Mouse (Mus musculus) neural tube, embryonic 13.5 days (tissue): ENCODE data around the gene Peak1. TPM values are rescaled to one million over a fixed set of nuclear protein-coding genes. Genes with fewer than 3 reads are reported as not detected.
"Not testable (repeated sequence)": the region's sequence is repeated elsewhere in the genome, so short reads cannot be mapped to it uniquely, and the experiment has no call there.

ENCODE experiments used
- ATAC-seq: fragments of 200-750 bp; cut with Nextera tagmentation; 2 replicates; pipeline ENCODE4 v1.8.0; 2017; ENCODE audit warnings: low read depth, mild to moderate bottlenecking, moderate TSS enrichment, moderate library complexity
- H3K27ac ChIP-seq: fragments of 300-500 bp; sonication (generic); replicated peaks from 2 replicates; pipeline ENCODE4 v1.5.1; 2015; ENCODE audit warnings: moderate library complexity, mild to moderate bottlenecking, inconsistent platforms
- H3K27me3 ChIP-seq: fragments of 300-500 bp; sonication (generic); 2 replicates; pipeline ENCODE4 v1.6.1; 2015; ENCODE audit warnings: mild to moderate bottlenecking, inconsistent platforms
- H3K36me3 ChIP-seq: fragments of 300-500 bp; sonication (generic); 2 replicates; pipeline ENCODE4 v1.6.1; 2015; ENCODE audit warnings: mild to moderate bottlenecking, inconsistent platforms
- H3K4me1 ChIP-seq: fragments of 300-500 bp; sonication (generic); replicated peaks from 2 replicates; pipeline ENCODE4 v1.6.1; 2015; ENCODE audit warnings: inconsistent platforms
- H3K4me2 ChIP-seq: fragments of 300-500 bp; sonication (generic); 2 replicates; pipeline ENCODE4 v1.6.1; 2015; ENCODE audit warnings: inconsistent platforms, mild to moderate bottlenecking, moderate library complexity
- H3K4me3 ChIP-seq: fragments of 300-500 bp; sonication (generic); 2 replicates; pipeline ENCODE4 v1.5.1; 2015; ENCODE audit warnings: mild to moderate bottlenecking, inconsistent platforms
- H3K9ac ChIP-seq: fragments of 300-500 bp; sonication (generic); 2 replicates; pipeline ENCODE4 v1.6.1; 2015; ENCODE audit warnings: moderate library complexity, mild to moderate bottlenecking, inconsistent platforms
- H3K9me3 ChIP-seq: fragments of 300-500 bp; sonication (generic); 2 replicates; pipeline ENCODE4 v1.6.1; 2016; ENCODE audit warnings: inconsistent platforms
- WGBS: fragments of 180-500 bp; shearing (Covaris S2); methylation state at CpG from one replicate; pipeline ENCODE4 v1.1.7; 2015; 5-methylcytosine and 5-hydroxymethylcytosine counted together
- polyA plus RNA-seq: library from polyadenylated mRNA; unstranded; fragments of >200 nt; fragmentation: Nextera tagmentation; extraction: Ambion mirVana; gene quantifications from 2 replicates; pipeline ENCODE4 v1.2.1, GENCODE M21; 2015

The Peak1 gene
- polyA plus RNA-seq, 1 experiment from 2014 or later = 6.9 TPM

DNA sequence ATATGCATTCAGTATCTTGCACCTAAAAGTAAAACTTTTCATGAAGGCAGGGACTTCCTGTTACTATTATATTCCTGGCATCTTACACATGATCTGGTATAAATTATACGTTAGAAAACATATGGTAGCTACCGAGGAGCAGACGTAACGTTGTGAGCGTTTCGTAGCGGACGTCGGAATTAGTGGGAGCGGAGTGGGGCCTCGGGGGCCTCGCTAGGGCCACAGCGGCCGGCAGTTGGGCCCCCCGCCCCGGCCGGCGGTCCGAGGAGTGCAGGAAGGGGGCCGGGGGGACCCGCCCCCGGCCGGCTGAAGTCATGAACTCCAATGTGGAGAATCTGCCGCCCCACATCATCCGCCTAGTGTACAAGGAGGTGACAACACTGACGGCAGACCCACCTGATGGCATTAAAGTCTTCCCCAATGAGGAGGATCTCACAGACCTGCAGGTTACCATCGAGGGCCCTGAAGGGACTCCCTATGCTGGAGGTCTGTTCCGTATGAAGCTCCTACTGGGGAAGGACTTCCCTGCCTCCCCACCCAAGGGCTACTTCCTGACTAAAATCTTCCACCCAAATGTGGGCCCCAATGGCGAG, 19.5 kb upstream of the Peak1 start:
- not testable (repeated sequence) for H3K27ac ChIP-seq, H3K27me3 ChIP-seq, H3K4me2 ChIP-seq, H3K9me3 ChIP-seq, H3K4me1 ChIP-seq, H3K36me3 ChIP-seq, H3K4me3 ChIP-seq, H3K9ac ChIP-seq
- 95% methylated on average over 28 of the region's 29 CpGs for WGBS
- ATAC-seq = peak; percentile 61; the same call in 1 of the 2 replicates

DNA sequence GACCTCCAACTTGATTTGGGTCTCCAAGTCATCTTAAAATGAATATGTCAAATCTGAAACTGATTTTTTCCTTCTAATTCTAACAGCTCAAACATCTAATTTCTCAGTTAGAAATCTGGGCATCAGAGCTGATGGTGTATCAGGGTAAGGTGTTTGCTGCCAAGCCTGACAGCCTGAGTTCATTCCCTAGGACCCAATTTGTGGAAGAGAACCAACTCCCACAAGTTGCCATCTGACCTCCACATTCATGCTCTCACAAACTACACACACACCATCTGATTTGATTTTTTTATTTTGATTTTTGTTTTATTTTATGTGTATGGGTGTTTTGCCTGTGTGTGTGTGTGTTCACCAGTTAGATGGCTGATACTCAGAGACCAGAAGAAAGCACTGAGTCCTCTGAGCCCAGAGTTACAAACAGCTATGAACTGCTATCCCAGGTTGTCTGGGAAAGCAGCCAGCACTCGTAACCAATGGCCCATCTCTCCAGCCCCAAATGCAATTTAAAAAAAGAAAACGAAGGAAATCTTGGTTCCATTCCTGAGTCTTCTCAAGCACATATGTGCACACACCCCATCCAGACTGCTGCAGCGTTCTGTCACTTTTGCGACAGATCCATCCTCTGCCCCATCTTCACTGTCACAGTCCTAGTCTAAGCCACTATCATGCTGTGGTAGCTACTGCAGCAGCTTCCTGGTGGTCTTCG, 18.1 kb upstream of the Peak1 start:
- WGBS = 79% methylated on average over 5 of the region's 5 CpGs
- no peak overlapping the region for H3K9ac ChIP-seq
- ATAC-seq = no peak

GRCm38 (mm10) chr9:56424861-56425260, 7.0 kb upstream of the Peak1 start:
- H3K4me2 ChIP-seq = no peak overlapping the region
- no peak overlapping the region for H3K9ac ChIP-seq
- H3K27ac ChIP-seq = no peak overlapping the region
- WGBS = 87% methylated on average over 4 of the region's 4 CpGs
- no peak for ATAC-seq
- H3K4me1 ChIP-seq = peaks cover 39% of the 10 kb centered on the region
- H3K9me3 ChIP-seq = no peaks in the 10 kb centered on the region
- no peaks in the 10 kb centered on the region for H3K27me3 ChIP-seq
- H3K36me3 ChIP-seq = no peaks in the 10 kb centered on the region
- H3K4me3 ChIP-seq = no peak overlapping the region

More for the DNA sequence above, 18.1 kb upstream of the Peak1 start:
- Histone ChIP-seq H3K4me3 (no peak overlapping the region), H3K9me3 (no peaks in the 10 kb centered on the region), H3K36me3 (no peaks in the 10 kb centered on the region), H3K4me1 (no peaks in the 10 kb centered on the region), H3K27ac (no peak overlapping the region), H3K27me3 (no peaks in the 10 kb centered on the region), H3K4me2 (no peak overlapping the region)

DNA sequence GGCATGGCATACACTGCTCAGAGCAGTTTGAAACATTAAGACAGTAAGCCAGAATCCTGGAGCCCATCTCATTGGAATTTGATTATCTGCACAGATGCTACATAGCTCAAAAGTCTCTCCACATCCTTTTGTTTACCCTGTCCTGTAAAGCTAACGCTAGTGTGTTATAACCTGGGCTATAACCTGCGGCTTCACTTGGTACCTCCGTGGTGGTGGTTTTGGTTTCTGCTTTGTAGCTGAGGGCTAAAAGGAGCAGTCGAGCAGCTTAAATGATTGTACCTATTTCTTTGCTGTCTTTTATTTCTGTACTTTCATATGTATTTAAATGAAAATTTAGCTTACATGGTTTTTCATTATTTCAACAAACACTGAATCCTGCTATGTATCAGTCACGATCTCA, 4.1 kb upstream of the Peak1 start:
- Histone ChIP-seq H3K4me2 (no peak overlapping the region), H3K4me3 (no peak overlapping the region), H3K27ac (no peak overlapping the region), H3K9me3 (no peaks in the 10 kb centered on the region), H3K4me1 (peaks cover 50% of the 10 kb centered on the region), H3K36me3 (no peaks in the 10 kb centered on the region), H3K27me3 (no peaks in the 10 kb centered on the region), H3K9ac (no peak overlapping the region)
- no peak for ATAC-seq
- WGBS = 80% methylated on average over 5 of the region's 5 CpGs

DNA sequence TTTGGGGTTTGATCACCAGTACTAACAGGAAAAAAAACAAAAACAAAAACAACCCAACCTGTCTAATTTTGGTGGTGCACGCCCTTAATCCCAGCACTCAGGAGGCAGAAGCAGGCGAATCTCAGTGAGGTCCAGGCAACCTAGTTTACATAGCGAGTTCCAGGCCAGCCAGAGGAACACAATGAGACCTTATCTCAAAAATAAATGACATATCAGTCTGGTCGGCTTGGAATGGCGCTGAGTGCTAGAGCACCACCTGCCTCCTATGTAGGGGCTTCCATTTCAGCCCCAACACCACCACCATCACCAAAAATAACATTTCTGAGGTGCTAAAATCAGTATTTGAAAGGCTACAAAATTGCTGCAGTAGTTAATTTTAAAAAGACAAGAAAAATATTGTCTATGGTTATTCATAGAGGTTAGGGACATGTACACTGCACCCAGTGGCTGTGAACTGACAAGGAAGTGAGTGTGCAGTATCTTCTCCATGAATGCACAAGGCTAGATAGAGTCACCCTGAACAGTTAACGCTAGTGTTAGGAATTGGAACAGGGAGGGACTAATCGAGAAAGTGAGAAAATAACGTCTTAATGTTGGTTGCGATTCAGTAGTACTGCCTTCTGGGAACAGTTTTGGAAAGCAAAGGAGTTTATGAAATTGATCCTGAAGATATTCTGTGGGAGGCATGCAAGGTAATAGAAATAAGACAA, 3.2 kb upstream of the Peak1 start:
- no peaks in the 10 kb centered on the region for H3K27me3 ChIP-seq
- no peak overlapping the region for H3K9ac ChIP-seq
- H3K4me1 ChIP-seq = peaks cover 60% of the 10 kb centered on the region
- H3K36me3 ChIP-seq = no peaks in the 10 kb centered on the region
- H3K4me2 ChIP-seq = peak overlapping the region; percentile 9; the same call in 1 of the 2 replicates
- 86% methylated on average over 9 of the region's 9 CpGs for WGBS
- H3K9me3 ChIP-seq = no peaks in the 10 kb centered on the region
- ATAC-seq = no peak
- no peak overlapping the region for H3K4me3 ChIP-seq
- H3K27ac ChIP-seq = no peak overlapping the region

- Histone ChIP-seq H3K27me3 (no peaks in the 10 kb centered on the region), H3K9ac (peak overlapping the region; percentile 50), H3K9me3 (no peaks in the 10 kb centered on the region), H3K27ac (no peak overlapping the region), H3K4me3 (no peak overlapping the region), H3K36me3 (no peaks in the 10 kb centered on the region), H3K4me2 (peak overlapping the region; percentile 78), H3K4me1 (peaks cover 66% of the 10 kb centered on the region)
- ATAC-seq = no peak
- WGBS = 100% methylated on average over 1 of the region's 1 CpGs
These were observed 2.4 kb upstream of the Peak1 start for GRCm38 (mm10) chr9:56420236-56420635.

DNA sequence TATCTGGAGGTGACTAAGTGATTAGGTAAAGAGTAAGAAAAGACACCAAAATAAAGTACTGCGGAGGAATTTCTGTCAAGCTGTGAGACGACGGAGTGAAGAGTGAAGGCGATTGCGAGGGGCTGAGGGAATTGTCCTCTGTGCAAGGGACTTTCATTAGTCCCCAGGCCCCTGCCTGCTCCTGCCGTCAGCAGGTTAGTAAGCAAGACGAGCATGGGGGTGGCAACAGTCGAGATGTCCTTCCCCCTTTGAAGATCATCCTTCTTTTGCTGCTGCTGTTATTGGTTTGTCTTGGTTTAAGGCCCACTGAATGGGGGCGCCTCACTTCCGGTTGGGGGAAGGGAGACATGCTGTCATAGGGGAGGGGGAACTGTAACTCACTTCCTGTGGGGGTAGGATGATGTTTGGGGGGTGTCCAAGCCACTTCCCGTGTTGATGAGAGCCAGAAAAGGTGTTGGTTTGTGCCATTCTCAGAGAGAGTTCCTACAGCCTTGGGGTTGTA, 922 bp upstream of the Peak1 start:
- Histone ChIP-seq H3K27ac (peak overlapping the region; percentile 97), H3K9ac (peak overlapping the region; percentile 79), H3K27me3 (no peaks in the 10 kb centered on the region), H3K4me3 (peak overlapping the region; percentile 69), H3K4me2 (peak overlapping the region; percentile 78), H3K36me3 (no peaks in the 10 kb centered on the region), H3K9me3 (no peaks in the 10 kb centered on the region), H3K4me1 (peaks cover 64% of the 10 kb centered on the region)
- under 1% methylated on average over 11 of the region's 11 CpGs for WGBS
- ATAC-seq = peak; percentile 54

DNA sequence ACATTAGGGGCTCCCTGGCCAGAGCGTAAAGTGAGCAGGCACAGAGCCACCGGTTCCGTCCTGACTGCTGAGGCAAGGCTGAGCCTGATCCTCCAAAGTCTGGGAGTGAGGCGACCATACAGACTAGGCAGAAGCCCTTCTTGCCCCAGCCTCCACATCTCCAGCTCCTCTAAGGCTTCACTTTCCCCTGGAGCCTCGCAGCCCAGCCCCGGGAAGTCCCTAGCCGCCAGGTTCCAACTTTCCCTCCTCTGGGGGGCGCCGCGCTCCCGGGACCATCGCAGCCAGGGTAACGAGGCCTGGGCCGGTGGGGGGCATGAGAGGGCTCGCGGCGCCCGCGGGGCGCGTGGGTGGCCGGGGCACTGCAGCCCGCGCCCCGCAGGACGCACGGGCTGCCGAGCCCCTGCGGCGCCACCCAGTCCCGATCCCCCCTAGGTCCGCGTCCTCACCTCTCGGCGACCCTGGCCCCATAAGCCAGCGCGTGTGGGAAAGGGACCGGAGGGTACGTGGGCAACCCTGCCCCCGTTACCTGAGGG, 386 bp downstream of the Peak1 start:
- Histone ChIP-seq H3K36me3 (no peaks in the 10 kb centered on the region), H3K27me3 (no peaks in the 10 kb centered on the region), H3K27ac (peak overlapping the region; percentile 90), H3K4me3 (peak overlapping the region; percentile 69), H3K4me2 (peak overlapping the region; percentile 78), H3K9me3 (no peaks in the 10 kb centered on the region), H3K4me1 (peaks cover 57% of the 10 kb centered on the region), H3K9ac (peak overlapping the region; percentile 79)
- 1% methylated on average over 38 of the region's 40 CpGs for WGBS
- peak; percentile 64 for ATAC-seq

DNA sequence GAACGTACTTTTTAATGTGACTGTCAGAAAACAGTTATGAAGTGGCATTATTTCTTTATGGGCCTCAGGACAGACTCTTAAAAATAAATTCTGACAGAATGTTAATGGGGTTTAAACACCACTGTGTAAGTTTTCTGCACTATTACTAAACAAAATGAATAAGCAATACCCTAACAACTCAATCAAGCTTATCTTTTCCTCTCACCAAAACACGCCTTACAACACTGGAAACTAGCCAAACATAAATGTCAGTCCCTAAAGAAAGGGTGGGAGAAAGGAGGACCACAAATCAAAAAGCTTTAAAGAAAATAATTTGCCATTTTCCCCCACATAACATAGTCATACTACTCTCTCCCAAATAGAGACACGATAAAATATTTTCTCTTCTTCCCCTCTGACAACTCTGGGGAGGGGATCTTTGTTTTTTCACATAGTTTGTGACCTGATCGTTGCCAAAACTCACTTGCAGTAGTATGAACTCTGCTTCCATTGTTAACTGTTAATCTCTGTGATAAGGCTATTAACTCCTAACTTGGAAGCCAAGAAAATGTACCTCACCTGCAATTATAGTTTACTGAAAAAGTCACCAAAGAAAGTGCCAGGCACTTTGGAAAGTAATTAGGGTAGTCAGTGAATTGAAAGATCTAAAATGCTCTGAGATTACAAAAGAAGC, 1.8 kb downstream of the Peak1 start:
- no peak for ATAC-seq
- 63% methylated on average over 4 of the region's 4 CpGs for WGBS
- Histone ChIP-seq H3K36me3 (no peaks in the 10 kb centered on the region), H3K4me2 (peak overlapping the region; percentile 78), H3K9ac (no peak overlapping the region), H3K9me3 (no peaks in the 10 kb centered on the region), H3K4me3 (peak overlapping the region; percentile 69; the same call in 1 of the 2 replicates), H3K27me3 (no peaks in the 10 kb centered on the region), H3K4me1 (peaks cover 43% of the 10 kb centered on the region), H3K27ac (no peak overlapping the region)

GRCm38 (mm10) chr9:56415393-56415792, 2.5 kb downstream of the Peak1 start:
- no peaks in the 10 kb centered on the region for H3K9me3 ChIP-seq
- 24% methylated on average over 1 of the region's 1 CpGs for WGBS
- no peak for ATAC-seq
- no peaks in the 10 kb centered on the region for H3K27me3 ChIP-seq
- no peak overlapping the region for H3K27ac ChIP-seq
- H3K9ac ChIP-seq = no peak overlapping the region
- H3K36me3 ChIP-seq = no peaks in the 10 kb centered on the region
- H3K4me1 ChIP-seq = peaks cover 36% of the 10 kb centered on the region
- H3K4me3 ChIP-seq = no peak overlapping the region
- H3K4me2 ChIP-seq = no peak overlapping the region; the same call in 1 of the 2 replicates

DNA sequence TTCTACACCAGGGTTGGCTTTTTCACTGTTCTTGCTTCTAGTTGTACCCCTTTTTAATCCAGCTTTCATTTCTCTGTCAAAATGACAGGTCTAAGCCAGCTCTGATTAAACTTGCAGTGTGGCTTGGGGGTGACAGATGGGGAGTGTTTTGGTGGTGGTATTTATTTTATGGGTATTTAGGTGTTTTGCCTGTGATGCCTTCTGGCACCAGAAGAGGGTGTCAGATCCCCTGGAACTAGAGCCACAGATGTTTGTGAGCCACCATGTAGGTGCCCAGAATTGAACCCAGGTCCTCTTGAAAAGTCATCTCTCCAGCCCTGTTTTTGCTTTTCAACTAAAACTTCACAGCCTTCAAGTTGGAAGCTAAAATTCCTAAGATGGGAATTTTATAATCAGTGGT, 3.5 kb downstream of the Peak1 start:
- no peak for ATAC-seq
- no peaks in the 10 kb centered on the region for H3K9me3 ChIP-seq
- no peak overlapping the region for H3K27ac ChIP-seq
- peaks cover 25% of the 10 kb centered on the region for H3K4me1 ChIP-seq
- no peaks in the 10 kb centered on the region for H3K27me3 ChIP-seq
- H3K9ac ChIP-seq = no peak overlapping the region
- no peak overlapping the region for H3K4me2 ChIP-seq
- H3K4me3 ChIP-seq = no peak overlapping the region
- no peaks in the 10 kb centered on the region for H3K36me3 ChIP-seq

GRCm38 (mm10) chr9:56412716-56413115, 5.2 kb downstream of the Peak1 start:
- 88% methylated on average over 1 of the region's 1 CpGs for WGBS
- H3K9ac ChIP-seq = no peak overlapping the region
- no peak overlapping the region for H3K4me3 ChIP-seq
- H3K9me3 ChIP-seq = no peaks in the 10 kb centered on the region
- H3K27me3 ChIP-seq = no peaks in the 10 kb centered on the region
- no peaks in the 10 kb centered on the region for H3K36me3 ChIP-seq
- ATAC-seq = no peak
- no peak overlapping the region for H3K27ac ChIP-seq
- no peak overlapping the region for H3K4me2 ChIP-seq
- peaks cover 24% of the 10 kb centered on the region for H3K4me1 ChIP-seq
